Mouse (Mus musculus) limb, embryonic 13.5 days (tissue): ENCODE measurements around the gene Zscan12. TPM values are rescaled to one million over a fixed set of nuclear protein-coding genes. Genes with fewer than 3 reads are reported as not detected.
"Not testable (repeated sequence)": the region's sequence is repeated elsewhere in the genome, so short reads cannot be mapped to it uniquely, and the experiment has no call there.

Source experiments
- ATAC-seq: fragments of 200-750 bp; cut with Nextera tagmentation; 2 replicates; pipeline ENCODE4 v1.8.0; 2017; ENCODE audit warnings: low read depth, moderate number of reproducible peaks, moderate TSS enrichment; ENCODE audit not compliant: low FRiP score
- H3K27ac ChIP-seq: fragments of 300-500 bp; sonication (generic); 2 replicates; pipeline ENCODE4 v1.5.1; 2015; ENCODE audit warnings: inconsistent platforms, mild to moderate bottlenecking, moderate library complexity
- H3K27me3 ChIP-seq: fragments of 300-500 bp; sonication (generic); 2 replicates; pipeline ENCODE4 v1.6.1; 2015; ENCODE audit warnings: mild to moderate bottlenecking, inconsistent platforms
- H3K36me3 ChIP-seq: fragments of 300-500 bp; sonication (generic); 2 replicates; pipeline ENCODE4 v1.6.1; 2015; ENCODE audit warnings: inconsistent platforms, mild to moderate bottlenecking, moderate library complexity
- H3K4me1 ChIP-seq: fragments of 300-500 bp; sonication (generic); 2 replicates; pipeline ENCODE4 v1.6.1; 2015; ENCODE audit warnings: inconsistent platforms
- H3K4me2 ChIP-seq: fragments of 300-500 bp; sonication (generic); replicated peaks from 2 replicates; pipeline ENCODE4 v1.6.1; 2015; ENCODE audit warnings: inconsistent platforms, mild to moderate bottlenecking, moderate library complexity
- H3K4me3 ChIP-seq: fragments of 300-500 bp; sonication (generic); 2 replicates; pipeline ENCODE4 v1.5.1; 2015; ENCODE audit warnings: moderate library complexity, mild to moderate bottlenecking, inconsistent platforms
- H3K9ac ChIP-seq: fragments of 300-500 bp; sonication (generic); 2 replicates; pipeline ENCODE4 v1.6.1; 2015; ENCODE audit warnings: mild to moderate bottlenecking, inconsistent platforms
- H3K9me3 ChIP-seq: fragments of 300-500 bp; sonication (generic); 2 replicates; pipeline ENCODE4 v1.6.1; 2016; ENCODE audit warnings: inconsistent platforms
- WGBS: fragments of 180-500 bp; shearing (Covaris S2); methylation state at CpG from one replicate; pipeline ENCODE4 v1.1.7; 2015; 5-methylcytosine and 5-hydroxymethylcytosine counted together
- polyA plus RNA-seq: library from polyadenylated mRNA; unstranded; fragments of >200 nt; fragmentation: Nextera tagmentation; extraction: Ambion mirVana; gene quantifications from 2 replicates; pipeline ENCODE4 v1.2.1, GENCODE M21; 2015

Gene Zscan12
- polyA plus RNA-seq, 1 experiment from 2014 or later = 14.6 TPM

DNA sequence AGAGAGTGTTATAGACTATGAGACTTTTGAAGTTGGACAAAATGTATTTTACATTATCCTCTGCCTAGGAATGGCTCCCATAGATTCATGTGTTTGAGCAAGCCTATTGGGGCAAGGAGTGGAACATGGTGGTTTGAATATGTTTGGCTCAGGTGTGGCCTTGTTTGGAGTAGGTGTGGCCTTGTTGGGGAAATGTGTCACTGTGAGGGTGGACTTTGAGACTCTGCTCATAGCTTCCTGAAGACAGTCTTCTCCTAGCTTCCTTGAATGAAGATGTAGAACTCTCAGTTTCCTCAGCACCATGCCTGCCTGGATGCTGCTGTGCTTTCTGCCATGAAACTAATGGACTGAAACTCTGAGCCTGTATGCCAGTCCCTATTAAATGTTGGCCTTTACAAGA is 12.0 kb upstream of the Zscan12 start:
- H3K27ac ChIP-seq = no peak overlapping the region
- H3K27me3 ChIP-seq = no peaks in the 10 kb centered on the region
- no peak overlapping the region for H3K4me2 ChIP-seq
- no peaks in the 10 kb centered on the region for H3K9me3 ChIP-seq
- H3K36me3 ChIP-seq = no peaks in the 10 kb centered on the region
- H3K4me1 ChIP-seq = no peaks in the 10 kb centered on the region
- ATAC-seq = no peak
- H3K4me3 ChIP-seq = no peak overlapping the region
- no peak overlapping the region for H3K9ac ChIP-seq

DNA sequence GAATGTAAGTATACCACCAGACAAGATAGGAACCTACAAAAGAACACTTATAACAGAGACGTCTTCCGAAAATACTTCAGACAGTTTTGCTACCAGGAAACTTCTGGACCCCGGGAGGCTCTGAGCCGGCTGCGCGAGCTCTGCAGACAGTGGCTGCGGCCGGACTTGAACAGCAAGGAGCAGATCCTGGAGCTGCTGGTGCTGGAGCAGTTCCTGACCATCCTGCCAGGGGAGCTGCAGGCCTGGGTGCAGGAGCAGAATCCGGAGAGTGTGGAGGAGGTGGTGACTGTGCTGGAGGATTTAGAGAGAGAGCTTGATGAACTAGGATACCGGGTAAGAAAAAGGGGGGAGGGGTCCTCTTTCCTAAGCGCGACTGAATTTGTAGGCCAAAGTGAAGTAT is 1.1 kb downstream of the Zscan12 start:
- Histone ChIP-seq H3K4me3 (peak overlapping the region; percentile 76), H3K9me3 (no peaks in the 10 kb centered on the region), H3K27ac (no peak overlapping the region), H3K4me1 (peaks cover 22% of the 10 kb centered on the region), H3K36me3 (peaks cover 19% of the 10 kb centered on the region), H3K27me3 (no peaks in the 10 kb centered on the region), H3K9ac (peak overlapping the region; percentile 93), H3K4me2 (peak overlapping the region; percentile 64)
- ATAC-seq = no peak
- 72% methylated on average over 12 of the region's 12 CpGs for WGBS

DNA sequence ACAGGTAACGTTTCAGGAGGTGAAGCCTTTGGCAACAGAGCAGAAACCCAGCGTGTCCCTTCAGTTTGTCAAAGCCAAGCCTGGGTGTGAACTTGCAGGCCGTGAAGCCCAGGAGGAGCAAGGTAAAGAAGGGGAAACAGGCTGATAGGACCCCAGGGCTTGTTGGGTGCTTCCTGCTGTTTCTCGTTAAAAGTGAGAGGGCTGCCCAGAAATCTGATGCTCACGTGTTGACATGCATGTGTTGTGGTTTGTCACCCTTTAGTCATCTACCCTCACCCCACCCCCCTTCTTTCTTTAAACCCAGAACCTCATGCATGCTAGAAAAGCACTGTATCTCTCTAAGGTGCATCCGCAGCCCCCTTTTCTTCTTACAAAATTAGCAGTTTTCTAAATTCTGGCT is 4.0 kb downstream of the Zscan12 start:
- ATAC-seq = no peak
- no peak overlapping the region for H3K4me2 ChIP-seq
- H3K4me1 ChIP-seq = peaks cover 22% of the 10 kb centered on the region
- 72% methylated on average over 6 of the region's 6 CpGs for WGBS
- no peak overlapping the region; the same call in 1 of the 2 replicates for H3K9ac ChIP-seq
- H3K9me3 ChIP-seq = no peaks in the 10 kb centered on the region
- peaks cover 48% of the 10 kb centered on the region for H3K36me3 ChIP-seq
- H3K27me3 ChIP-seq = no peaks in the 10 kb centered on the region
- H3K27ac ChIP-seq = no peak overlapping the region
- H3K4me3 ChIP-seq = no peak overlapping the region

DNA sequence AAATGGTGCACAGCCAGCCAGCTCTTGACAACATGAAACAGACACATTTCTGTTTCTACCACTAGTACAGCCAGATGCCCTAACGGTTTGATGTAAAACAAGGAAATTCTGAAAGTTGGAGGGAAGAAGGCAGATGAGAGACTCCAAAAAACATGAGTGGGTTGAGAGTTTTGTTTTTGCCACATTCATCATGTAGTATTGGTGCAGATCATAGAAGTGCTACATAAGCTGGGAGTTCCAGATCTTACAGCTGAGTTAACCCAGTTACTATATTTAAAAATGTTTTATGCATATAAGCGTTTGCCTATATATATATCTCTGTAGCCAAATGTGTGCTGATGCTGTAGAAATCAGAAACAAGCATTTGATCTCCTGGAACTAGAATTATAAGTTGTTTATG is 10.1 kb downstream of the Zscan12 start:
- no peak for ATAC-seq
- H3K36me3 ChIP-seq = peaks cover 40% of the 10 kb centered on the region
- no peak overlapping the region for H3K27ac ChIP-seq
- no peak overlapping the region for H3K4me2 ChIP-seq
- WGBS = 87% methylated on average over 2 of the region's 2 CpGs
- no peaks in the 10 kb centered on the region for H3K9me3 ChIP-seq
- no peak overlapping the region for H3K9ac ChIP-seq
- no peaks in the 10 kb centered on the region for H3K4me1 ChIP-seq
- H3K27me3 ChIP-seq = no peaks in the 10 kb centered on the region
- no peak overlapping the region for H3K4me3 ChIP-seq

DNA sequence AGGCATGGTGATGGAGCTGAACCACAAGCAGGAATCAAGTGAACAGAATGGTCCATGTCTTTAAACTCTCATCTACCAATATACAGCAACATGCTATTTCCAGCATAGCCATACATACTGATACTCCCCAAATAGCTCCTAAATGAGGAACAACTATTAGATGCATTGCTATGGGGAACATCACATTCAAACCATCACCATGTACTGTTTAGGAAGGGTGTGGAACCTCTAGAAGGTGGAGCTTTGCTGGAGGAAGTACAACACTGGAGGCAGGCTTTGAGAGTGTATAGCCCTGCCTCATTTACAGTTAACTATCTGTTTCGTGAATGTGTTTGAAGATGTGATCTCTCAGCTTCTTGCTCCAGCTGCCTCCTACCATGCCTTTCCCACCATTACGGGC is 15.2 kb downstream of the Zscan12 start:
- WGBS = 87% methylated on average over 2 of the region's 2 CpGs
- ATAC-seq = no peak
- H3K27ac ChIP-seq = no peak overlapping the region
- no peaks in the 10 kb centered on the region for H3K9me3 ChIP-seq
- H3K4me1 ChIP-seq = no peaks in the 10 kb centered on the region
- H3K36me3 ChIP-seq = no peaks in the 10 kb centered on the region; the same call in 1 of the 2 replicates
- H3K4me2 ChIP-seq = no peak overlapping the region
- H3K4me3 ChIP-seq = no peak overlapping the region
- no peaks in the 10 kb centered on the region for H3K27me3 ChIP-seq
- H3K9ac ChIP-seq = no peak overlapping the region

DNA sequence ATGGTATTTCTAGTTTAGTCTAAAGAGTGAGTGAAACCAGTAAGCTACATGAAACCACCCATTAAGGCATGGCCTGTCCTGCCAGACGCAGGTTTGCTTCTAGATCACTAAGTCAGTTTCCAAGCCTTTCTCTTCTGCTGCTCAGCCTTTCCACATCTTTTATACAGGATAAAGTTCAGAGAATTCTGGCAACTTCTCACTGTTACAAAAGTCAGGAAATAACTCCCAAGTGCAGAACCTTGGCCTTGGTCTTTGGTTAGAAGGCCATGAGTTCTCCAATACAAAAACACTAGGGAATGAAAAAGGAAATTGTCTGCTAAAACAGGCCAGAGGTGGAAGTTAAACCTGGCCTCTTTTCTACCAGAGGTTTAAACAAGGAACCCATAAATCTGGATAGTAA is 32.6 kb downstream of the Zscan12 start:
- no peak overlapping the region for H3K27ac ChIP-seq
- no peaks in the 10 kb centered on the region for H3K4me1 ChIP-seq
- H3K4me2 ChIP-seq = no peak overlapping the region
- 93% methylated on average over 1 of the region's 1 CpGs for WGBS
- no peak overlapping the region for H3K9ac ChIP-seq
- H3K4me3 ChIP-seq = no peak overlapping the region
- H3K9me3 ChIP-seq = 0 out of 2 replicates have a peak, but pooled peaks cover 5% of the 10 kb centered on the region
- no peaks in the 10 kb centered on the region for H3K27me3 ChIP-seq
- ATAC-seq = no peak
- H3K36me3 ChIP-seq = peaks cover 87% of the 10 kb centered on the region

DNA sequence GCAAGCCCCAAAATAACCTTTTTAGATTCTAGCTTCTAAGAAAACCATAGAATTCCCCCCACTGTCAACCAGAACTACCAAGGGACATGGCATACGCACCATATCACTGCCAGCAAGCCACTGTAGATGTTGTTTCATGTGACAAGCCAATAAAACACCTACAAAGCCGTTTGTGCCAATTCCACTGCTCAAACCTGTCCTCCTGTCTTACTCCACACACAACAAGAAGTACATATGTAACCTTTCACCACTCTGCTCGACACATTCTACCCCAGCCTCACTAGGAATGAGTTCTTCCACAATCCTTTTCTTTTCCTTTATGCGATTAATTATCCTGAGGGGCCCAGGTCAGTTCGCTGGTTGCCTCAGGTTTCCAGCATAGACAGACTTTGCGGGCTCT is 33.0 kb downstream of the Zscan12 start:
- no peak overlapping the region for H3K4me3 ChIP-seq
- no peaks in the 10 kb centered on the region for H3K27me3 ChIP-seq
- H3K36me3 ChIP-seq = peaks cover 83% of the 10 kb centered on the region
- no peak overlapping the region for H3K27ac ChIP-seq
- 0 out of 2 replicates have a peak, but pooled peaks cover 5% of the 10 kb centered on the region for H3K9me3 ChIP-seq
- H3K4me2 ChIP-seq = no peak overlapping the region
- WGBS = 84% methylated on average over 6 of the region's 6 CpGs
- H3K4me1 ChIP-seq = no peaks in the 10 kb centered on the region
- no peak overlapping the region for H3K9ac ChIP-seq
- no peak for ATAC-seq

DNA sequence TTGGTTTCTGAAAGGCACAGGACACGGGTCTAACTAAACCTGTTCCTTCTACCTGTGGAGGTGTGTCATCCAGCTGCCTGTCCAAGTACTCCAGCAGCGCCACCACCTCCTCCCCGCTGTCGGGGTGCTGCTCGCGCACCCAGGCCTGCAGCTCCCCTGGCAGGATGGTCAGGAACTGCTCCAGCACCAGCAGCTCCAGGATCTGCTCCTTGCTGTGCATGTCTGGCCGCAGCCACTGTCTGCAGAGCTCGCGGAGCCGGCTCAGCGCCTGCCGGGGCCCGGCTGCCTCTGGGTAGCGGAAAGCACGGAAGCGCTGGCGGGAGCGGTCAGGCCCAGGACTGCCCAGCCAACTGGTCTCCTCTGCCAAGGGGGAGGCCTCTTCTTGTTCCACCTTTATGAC is 33.4 kb downstream of the Zscan12 start:
- ATAC-seq, H3K27ac ChIP-seq, H3K27me3 ChIP-seq, H3K4me3 ChIP-seq, H3K4me2 ChIP-seq, H3K9ac ChIP-seq, H3K9me3 ChIP-seq, H3K4me1 ChIP-seq: not testable (repeated sequence)
- WGBS = 95% methylated on average over 13 of the region's 18 CpGs
- peaks cover 78% of the 10 kb centered on the region for H3K36me3 ChIP-seq

DNA sequence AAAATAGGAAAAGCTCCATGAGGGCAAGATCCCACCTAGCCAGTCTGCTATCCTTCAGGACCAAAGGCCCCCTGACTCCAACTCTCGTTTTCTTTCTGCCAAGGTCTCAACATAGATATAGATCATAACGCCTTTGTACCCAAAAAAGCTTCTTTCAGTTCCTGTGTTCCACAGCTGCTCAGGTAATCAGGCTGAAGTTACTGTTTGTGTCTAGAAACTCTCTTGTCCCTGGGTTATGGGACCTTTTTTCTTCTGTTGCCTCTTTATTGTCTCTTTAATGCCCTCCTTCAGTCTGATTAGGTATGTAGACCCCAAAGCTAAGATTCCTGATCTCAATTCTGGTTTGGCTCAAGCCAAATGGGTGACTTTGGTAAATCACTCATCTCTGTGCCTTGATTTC is 34.9 kb downstream of the Zscan12 start:
- Histone ChIP-seq H3K9me3 (no peaks in the 10 kb centered on the region), H3K4me2 (no peak overlapping the region), H3K4me1 (peaks cover 11% of the 10 kb centered on the region), H3K36me3 (peaks cover 64% of the 10 kb centered on the region), H3K4me3 (no peak overlapping the region), H3K27ac (no peak overlapping the region), H3K9ac (no peak overlapping the region), H3K27me3 (no peaks in the 10 kb centered on the region)
- 96% methylated on average over 2 of the region's 2 CpGs for WGBS
- no peak for ATAC-seq

DNA sequence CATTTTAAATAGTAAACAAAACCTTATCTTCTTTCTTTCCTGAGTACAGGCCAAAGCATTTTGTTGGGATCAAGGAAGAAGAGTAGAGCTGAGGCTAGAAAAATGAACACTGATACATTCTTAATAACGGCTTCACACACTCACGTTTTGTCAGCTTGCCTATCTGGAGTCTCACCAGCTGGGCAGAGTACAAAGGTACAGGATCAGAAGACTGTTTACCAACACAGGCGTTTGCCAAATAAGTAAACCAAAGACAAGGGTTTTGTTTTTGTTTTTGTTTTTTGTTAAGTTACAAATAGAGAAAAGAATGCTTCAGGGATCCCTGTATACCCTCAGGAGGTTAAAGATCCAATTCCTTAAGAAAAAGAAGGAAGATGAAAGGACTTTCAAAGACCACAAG is 38.5 kb downstream of the Zscan12 start:
- peak overlapping the region; percentile 72 for H3K4me2 ChIP-seq
- H3K4me3 ChIP-seq = peak overlapping the region; percentile 80
- H3K9me3 ChIP-seq = no peaks in the 10 kb centered on the region
- peaks cover 11% of the 10 kb centered on the region for H3K4me1 ChIP-seq
- H3K27ac ChIP-seq = no peak overlapping the region
- peak overlapping the region; percentile 92 for H3K9ac ChIP-seq
- 88% methylated on average over 3 of the region's 3 CpGs for WGBS
- peaks cover 30% of the 10 kb centered on the region for H3K36me3 ChIP-seq
- H3K27me3 ChIP-seq = no peaks in the 10 kb centered on the region
- no peak for ATAC-seq

DNA sequence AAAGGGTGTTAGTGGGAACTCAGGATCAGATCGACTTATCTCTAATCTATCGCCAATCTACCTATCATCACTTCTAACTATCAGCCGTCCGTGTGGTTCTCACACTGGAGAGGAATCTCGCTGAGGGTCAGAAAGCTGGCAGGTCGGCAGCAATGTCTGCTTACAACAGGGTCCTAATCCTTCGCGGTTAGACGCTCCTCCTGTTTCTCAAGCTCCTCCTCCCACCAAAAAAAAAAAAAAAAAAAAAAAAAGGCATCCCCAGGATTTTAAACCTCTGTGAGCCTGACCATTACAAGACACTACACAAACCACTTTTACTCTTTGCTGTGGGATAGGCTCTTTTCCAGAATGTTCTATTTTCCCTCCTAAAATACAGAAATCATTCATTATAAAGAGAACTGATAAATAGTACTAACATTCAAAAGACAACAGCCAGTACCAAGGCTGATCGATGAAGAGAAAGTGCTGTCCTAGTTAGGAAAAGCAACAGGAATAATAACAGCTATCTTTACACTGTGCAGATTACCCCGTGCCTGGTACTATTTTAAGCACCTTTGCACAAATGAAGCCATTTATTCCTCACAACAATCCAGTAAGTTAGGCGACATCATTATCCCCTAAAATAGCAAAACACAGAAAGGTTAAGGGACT is 39.1 kb downstream of the Zscan12 start:
- peak; percentile 24; the same call in 1 of the 2 replicates for ATAC-seq
- H3K27ac ChIP-seq = 0 out of 2 replicates have a peak overlapping the region, but pooled peaks have one; percentile 58
- 14% methylated on average over 12 of the region's 12 CpGs for WGBS

DNA sequence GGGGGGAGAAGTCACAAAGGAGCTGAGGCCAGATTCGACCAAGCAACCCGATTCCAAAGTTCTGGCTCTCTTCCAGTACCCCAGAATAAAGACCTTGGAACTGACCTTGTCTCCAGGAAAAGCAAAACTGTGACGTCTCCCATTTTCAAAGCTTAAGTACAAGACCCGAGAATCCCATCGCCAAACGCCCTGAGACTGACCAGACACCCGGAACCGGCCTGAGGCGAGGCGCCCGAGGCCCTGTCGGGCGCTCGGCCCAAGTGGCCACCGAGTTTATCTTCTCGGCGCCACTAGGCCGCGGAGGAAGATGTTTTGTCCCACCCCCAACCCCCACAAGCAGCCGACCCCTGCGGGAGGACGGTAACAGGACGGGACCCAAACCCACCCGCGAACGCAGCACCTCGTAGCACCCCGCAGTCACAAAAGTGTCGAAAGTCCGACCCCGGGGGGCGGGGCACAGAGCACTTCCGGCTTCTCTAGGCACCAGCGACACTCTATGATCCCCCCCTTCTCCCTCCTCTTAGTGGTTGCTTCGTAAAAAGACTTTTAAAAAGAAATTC is 39.7 kb downstream of the Zscan12 start, which contains the start of gene Zkscan3:
Gene Zkscan3, minus strand, starts transcription at position 469 of the 560 bp plus-strand sequence.
- 0% methylated on average over 35 of the region's 35 CpGs for WGBS
- Histone ChIP-seq H3K4me2 (peak within 1 kb of the TSS; percentile 72), H3K36me3 (peaks cover 21% of the 10 kb centered on the region), H3K27me3 (no peaks in the 10 kb centered on the region), H3K9ac (peak within 1 kb of the TSS; percentile 92), H3K4me1 (peaks cover 12% of the 10 kb centered on the region), H3K9me3 (no peaks in the 10 kb centered on the region), H3K27ac (peak within 1 kb of the TSS; percentile 58; the same call in 1 of the 2 replicates), H3K4me3 (peak within 1 kb of the TSS; percentile 80)
- ATAC-seq = peak; percentile 94

More for the DNA sequence above, 39.1 kb downstream of the Zscan12 start:
- Histone ChIP-seq H3K27me3 (no peaks in the 10 kb centered on the region), H3K4me2 (peak overlapping the region; percentile 72), H3K9ac (peak overlapping the region; percentile 92), H3K36me3 (peaks cover 24% of the 10 kb centered on the region), H3K4me1 (peaks cover 11% of the 10 kb centered on the region), H3K9me3 (no peaks in the 10 kb centered on the region), H3K4me3 (peak overlapping the region; percentile 80)
